Mouse (Mus musculus) ZHBTc4 (cell line): ENCODE measurements around the gene Lrrc36.

Experiments
- DNase-seq: peaks from one replicate; pipeline ENCODE4 v3.0.0-alpha.2; 2011; ENCODE audit warnings: low read depth, low spot score

Gene Lrrc36

DNA sequence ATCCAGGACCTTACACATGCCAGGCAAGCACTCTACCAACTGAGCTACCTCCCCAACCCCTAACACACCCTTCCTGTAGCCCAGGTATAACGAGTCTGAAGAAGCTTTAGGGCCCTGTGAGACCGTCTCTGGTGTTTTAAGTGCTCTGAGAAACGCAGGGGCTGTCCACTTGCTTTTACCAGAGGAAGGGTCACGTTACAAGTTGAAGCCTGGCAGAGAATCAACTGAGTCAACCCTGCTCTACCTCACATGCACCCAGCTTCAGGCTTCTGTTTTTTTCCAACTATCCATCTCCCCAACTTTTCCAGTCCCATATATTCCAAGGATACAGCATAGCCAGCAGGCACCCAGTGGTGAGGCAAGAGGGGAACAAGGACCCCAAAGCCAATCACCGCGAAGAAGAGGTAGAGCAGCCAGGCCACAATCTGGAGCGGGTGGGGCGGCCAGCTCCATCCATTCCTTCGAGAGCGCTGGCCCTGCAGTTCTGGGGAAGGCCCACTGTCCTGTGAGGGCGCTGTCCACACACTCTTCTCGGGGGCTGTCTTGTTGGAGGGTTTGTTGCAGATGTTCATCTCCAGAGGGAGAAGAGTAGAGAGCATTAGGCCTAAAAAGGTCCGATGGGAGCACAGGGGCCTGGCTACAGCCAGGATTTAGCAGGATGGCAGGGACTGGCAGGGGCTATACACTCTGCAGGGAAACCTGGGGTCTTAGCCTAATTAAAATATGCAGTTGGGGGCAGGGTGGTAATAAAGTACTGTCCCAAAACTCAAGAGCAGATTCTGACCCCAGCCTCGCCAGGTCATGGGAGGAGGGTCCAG lies 70.0 kb downstream of the Lrrc36 start:
- DNase-seq: peak; percentile 62

DNA sequence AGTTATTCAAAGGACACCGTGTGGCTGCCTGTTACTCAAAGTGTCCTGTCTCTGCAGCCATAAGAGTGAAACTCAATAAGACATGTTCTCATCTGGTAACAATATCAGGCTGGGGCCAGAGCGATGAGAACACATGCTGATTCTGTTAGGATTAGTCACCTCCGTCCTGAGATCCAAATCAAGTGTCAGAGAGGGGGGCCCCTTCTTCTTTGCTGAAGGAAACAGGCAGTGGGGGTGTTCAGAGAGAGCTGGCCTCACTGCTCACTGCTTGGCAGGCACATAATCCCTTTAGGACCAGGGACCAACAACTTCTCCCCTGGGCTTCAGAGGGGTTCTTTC lies 70.6 kb downstream of the Lrrc36 start:
- DNase-seq: no peak

DNA sequence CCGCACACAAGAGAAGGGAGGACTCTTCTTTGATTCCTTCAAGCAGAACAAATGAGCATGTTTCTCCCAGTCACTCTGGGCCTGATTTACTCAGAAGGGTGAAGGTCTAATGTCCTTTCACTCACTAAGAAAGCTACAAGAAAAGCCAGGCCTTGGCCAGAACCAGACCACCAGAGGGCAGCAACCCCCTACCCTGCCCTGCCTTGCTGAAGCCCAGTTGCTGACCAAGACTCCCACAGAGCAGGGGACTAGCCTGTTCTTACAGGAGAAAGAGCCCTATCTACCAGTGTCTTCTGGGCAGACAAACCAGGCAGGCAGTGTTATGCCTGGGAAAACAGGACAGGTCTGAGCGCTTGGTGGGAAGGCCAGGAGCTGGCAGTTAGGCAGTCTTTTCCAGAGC lies 71.0 kb downstream of the Lrrc36 start:
- peak; percentile 52 for DNase-seq

DNA sequence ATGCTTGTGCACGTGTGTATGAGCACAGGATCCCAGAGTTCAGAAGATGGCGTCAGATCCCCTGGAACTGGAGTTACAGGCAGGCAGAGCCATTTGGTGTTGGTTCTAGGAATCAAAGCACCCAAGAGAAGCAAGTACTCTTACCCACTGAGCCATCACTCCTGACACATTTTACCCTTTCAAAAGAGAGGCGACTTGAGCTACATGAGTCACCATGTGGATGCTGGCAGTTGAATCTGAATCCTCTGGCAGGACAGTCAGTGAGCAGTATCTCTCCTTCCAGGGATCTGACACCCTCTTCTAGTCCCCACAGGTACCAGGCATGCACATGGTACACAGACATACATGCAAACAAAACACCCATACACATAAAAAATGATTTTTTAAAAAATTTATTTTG lies 74.7 kb downstream of the Lrrc36 start:
- DNase-seq: no peak

DNA sequence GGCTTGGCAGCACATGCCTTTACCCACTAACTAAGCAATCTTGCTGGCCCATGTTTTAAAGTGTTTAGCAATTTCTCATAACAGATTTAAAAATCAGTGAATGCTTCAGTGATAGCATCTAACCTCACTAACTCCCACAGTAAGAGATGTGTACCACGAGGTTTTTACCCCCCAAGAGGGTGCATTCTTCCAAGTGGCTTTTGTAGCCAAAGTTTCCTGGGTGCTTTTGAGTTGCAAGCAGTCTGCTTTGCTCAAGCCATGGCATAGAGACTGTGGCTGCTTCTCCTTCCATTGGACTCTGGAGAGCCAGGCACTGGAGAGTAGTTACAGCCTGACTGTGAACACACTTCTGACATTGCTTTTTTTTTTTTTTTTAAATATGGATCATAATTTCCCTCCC lies 75.9 kb downstream of the Lrrc36 start:
- no peak for DNase-seq

DNA sequence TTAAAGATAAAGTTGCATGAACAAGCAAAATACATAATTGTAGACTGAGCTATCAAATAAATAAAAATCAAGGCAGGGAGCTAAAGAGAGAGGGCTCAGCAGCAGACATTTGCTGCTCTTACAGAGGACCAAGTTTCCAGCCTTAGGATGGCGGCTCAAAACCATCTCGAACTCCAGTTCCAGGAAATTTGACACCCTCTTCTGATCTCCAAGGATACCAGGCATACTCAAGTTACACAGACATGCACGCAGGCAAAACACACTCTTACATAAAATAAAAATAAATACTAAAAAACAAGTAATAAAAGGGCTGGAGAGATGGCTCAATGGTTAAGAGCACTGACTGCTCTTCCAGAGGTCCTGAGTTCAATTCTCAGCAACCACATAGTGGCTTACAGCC lies 80.1 kb downstream of the Lrrc36 start:
- DNase-seq: no peak

DNA sequence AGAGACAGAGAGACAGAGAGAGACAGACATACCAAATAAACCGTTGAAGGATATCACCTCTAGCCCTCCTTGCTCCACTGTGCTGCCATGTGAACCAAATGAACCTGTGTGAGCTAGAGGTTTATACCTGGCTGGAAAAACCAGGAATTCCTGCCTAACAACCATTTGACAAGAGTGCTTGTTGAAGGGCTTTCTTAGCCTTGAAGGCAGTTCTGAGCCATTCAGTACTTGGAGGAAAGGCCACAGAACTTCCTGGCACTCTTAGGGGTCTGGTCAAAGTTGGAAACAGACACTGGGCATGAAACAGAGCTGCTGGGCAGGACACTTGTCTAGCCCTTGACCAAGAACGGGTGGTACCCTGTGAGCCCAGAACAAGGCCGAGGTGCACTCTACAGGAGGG lies 81.2 kb downstream of the Lrrc36 start:
- DNase-seq: no peak

DNA sequence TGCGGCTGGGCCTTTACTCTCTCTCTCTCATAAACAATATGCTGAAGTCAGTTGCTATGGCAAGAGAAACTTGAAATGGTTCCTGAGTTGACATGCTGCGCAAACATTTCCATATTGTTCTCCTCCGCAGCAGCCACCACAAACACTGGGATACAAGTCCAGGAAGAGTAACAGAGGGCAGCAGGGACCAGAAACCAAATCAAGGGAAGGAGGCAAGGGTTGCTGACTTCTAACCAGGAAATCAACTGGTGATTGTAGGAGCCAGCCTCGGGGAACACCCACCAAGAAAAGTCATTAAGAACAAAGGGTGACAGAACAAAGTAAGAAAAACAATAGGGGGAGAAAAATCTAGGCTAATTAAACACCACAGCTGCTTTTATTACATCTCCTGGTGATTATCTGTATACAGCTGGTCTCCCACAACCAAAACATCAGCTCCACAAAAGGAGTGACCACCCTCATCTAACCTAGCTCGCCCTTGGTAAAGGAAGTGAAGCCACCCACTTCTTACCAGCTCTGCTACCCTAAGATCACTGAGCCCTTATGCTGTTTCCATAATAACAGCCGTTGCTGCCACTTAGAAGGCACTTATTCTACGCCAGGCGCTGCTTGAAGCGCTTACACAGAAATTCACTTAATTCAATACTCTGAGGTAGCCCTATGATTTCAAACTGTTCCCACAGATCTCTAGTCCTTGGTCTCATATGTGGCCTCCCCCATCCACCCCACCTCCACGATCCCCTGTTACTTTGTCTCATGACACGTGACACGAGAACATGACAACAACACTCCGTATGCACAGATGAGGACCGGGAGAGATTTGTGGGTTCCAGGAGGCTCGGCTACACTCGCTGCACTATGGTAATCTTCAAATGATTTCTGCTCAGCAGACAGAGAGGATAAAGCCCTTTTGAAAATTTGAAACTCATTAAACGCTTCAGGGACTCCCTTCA lies 82.3 kb downstream of the Lrrc36 start:
- no peak for DNase-seq

DNA sequence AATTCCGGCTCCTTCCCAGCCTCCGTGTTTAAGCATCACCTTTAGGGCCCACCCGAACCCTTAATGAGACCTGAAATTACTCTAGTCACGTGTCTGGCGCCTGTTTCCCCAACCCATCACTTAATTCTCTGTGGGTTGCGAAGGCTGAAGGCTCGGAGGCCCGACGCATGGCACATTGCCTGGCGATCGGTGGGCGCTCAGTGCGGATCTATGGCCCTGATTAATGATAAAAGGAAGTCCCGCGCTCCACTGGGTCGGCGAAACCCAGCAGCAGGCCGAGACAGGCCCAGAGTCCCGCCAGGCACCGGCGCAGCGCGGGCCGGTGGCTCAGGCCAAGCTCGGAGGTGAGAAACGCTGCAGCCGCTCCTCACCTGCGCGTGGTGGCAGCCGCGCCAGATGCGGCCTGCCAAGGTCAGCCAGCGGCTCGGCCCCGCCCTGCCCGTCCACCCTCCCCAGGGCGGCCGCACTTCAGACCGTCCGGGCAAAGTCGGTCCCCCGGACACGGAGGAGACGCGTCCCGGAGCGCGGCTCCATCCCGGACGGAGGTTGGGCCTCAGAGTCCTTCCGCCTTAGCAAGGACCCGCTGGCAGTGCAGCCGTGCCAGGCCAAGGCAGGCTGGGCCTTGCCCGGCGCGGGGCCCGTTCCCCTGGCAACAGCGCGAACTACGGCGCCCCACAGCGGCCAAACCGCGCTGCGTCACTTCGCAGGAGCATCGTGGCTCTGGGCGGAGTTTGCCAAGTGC lies 83.2 kb downstream of the Lrrc36 start, which contains the start of gene Zdhhc1:
TSS of gene Zdhhc1 (minus strand) at position 464 of the 742 bp plus-strand sequence.
- DNase-seq: peak; percentile 85

DNA sequence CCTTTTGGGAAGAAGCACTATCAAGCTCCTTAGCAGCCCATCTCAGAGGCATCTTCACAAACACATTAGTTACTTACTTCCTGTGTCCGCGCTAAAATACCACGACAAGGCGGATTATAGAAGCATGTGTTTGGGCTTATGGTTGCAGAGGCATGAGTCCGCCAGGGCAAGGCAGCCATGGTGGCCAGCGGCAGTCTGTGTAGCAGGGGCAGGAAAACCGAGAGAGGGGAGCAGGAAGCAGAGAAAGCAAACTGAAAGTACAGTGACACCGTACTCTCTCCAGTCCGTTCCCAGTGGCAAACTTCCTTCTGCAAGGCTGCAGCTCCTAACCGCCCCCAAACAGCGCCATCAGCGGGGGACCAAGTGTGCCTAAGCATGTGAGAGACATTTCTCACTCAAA lies 86.4 kb downstream of the Lrrc36 start:
- DNase-seq: no peak

DNA sequence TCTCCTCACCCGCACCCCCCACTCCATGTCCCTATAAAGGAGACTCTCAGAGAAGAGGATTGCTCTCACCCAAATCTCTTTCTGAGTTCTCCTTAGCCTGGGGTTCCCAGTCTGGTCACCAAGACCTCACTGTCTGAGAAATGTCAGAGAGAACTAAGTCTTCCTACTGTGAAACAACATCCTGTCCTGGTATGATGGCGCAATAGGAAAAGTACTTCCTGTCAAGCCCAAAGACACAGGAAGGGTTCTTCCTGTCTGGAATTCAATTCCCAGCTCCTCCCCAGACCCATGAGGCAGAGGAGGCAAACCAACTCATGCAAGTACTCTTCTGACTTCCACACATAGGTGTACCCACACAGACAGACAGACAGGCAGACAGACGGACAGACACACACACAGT lies 91.2 kb downstream of the Lrrc36 start:
- DNase-seq: no peak

DNA sequence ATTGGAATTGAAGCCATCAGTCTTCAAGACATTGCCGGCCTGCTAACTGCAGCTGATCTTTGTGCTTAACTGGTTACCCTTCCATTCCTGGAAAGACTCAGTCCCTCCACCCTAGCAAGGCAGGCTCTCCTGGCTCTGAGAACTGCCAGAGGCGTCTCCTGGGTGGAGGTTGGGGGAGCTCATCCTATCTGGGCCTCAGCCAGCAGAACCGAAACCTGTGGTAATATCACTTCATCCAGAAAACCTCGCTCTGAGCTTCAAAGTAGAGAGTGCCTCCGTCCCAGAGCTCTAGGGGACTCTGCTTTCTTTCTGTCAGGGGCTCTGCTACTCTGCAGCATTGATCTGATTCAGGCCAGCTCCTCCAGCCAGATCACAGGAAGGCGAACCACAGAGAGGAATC lies 93.6 kb downstream of the Lrrc36 start:
- no peak for DNase-seq

DNA sequence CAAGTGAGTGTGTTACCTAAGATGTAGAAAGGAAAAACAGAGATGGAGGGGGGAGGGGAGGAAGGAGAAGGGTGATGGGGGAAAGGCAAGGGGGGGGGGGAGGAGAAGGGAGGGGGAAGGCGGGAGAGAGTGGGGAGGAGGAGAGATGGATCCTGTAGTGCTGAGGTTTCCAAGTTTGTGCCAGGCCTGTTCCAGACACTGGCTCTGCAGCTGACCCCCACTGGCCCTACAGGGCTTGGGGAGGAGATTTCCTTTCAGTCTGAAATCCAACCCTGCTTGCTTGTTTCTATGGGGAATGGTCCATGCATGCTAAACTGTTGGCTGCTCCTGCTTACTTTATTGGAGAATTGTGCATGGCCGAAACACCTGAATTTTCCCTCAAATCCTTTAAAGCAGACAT lies 95.4 kb downstream of the Lrrc36 start:
- no peak for DNase-seq

DNA sequence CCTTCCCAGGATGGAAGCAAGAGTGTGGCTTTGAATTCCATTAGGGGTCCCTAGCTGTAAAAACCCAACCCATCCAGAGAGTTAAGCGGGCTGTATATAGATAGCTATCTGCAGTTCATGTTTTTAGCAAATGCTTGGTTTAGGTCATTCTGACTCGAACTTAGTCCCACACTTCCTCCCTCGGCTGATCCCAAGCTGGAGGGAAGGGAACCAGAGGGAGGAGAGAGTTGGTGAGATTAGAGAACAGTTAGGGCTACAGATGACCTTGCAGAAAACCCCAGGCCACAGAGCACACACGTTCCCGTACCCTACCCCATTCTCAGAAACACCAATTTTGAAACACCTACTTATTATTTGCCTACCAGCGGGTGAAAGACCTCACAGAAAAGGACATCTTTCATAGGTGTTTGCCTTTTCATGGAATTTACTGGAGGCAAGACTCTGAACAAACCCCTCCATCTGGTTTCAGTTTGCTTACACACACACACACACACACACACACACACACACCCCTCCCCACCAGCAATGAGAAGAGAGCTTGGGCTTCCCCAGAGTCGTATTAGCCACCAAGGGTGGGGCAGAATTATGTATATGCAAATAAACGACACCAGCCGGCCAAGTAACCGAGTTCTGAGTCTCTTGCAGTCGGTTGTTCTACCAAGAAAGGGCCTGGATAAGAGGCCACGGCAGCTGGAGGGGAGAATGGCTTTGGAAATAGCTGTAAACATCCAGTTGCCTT lies 96.8 kb downstream of the Lrrc36 start:
- DNase-seq: no peak
